ENCODE assay signal across 9 mouse cellular contexts in the genomic region with DNA sequence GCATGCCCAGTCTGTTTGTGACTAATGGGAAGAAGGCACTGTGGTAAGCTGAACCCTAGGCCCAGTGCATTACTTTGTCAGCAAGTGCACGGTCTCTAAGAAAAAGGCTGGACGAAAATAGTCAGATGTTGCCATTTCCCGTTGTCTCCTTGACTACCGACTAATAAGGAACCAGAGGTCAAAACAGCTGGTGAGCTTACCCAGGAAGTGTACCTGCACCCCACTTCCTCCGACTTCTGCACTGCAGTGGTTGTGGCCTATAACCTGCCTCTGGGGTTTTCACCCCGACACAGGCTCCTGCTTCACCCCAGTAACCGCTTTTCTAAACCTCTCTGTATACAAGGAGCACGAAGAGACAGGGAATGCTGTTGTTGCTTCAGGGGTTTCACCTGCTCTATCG. TPM values are rescaled to one million over a fixed set of nuclear protein-coding genes. Genes with fewer than 3 reads are reported as not detected.
DNase-seq lines count a peak whose midpoint lies in the region; ATAC-seq and TF ChIP-seq lines count a peak whose summit lies in the region.
"Had no signal": no experiment of that assay in that cellular context is flagged by ENCODE, and none has a peak within 500 bp of the region (broad histone marks: within the 10 kb centered on the region; RNA-seq: fewer than 3 reads in every experiment).

No protein-coding gene starts in this region.

- H3K9me3 ChIP-seq in liver, postnatal 0 days (ENCODE audit: low read length) = no peaks in the 10 kb centered on the region
- H3K9me3 ChIP-seq in ES-E14 (ENCODE audit: control insufficient read depth, insufficient read depth, low read depth, low read length) = no peaks in the 10 kb centered on the region

- no peaks in the 10 kb centered on the region for H3K27me3 ChIP-seq in liver, postnatal 0 days (ENCODE audit: insufficient read depth, low read length)

- no peak for TF ChIP-seq CTCF in liver, postnatal 0 days (IDR thresholded peaks at IDR 0.05; ENCODE audit: low read depth)

- H3K36me3 ChIP-seq in liver, postnatal 0 days (replicated peaks; ENCODE audit: insufficient read depth, low read length) = no peaks in the 10 kb centered on the region
- H3K36me3 ChIP-seq in ES-E14 (ENCODE audit: control insufficient read depth, insufficient read depth, low read length, poor library complexity, severe bottlenecking) = no peaks in the 10 kb centered on the region

- peak; percentile 48 for ATAC-seq in liver, postnatal 0 days
- peak; percentile 91 for ATAC-seq in inflammation-experienced regulatory T-cells, adult 6 months

- TF ChIP-seq EP300 in liver, postnatal 0 days (IDR thresholded peaks at IDR 0.05; ENCODE audit: low read depth) = no peak

- H3K4me3 ChIP-seq in liver, postnatal 0 days (ENCODE audit: low read depth, low read length) = no peak overlapping the region
- H3K4me3 ChIP-seq in ES-E14 (ENCODE audit: insufficient read depth in 1 of 2, low read depth in 1 of 2, low read length in 2 of 2, poor library complexity in 1 of 2, severe bottlenecking in 1 of 2) = no peak overlapping the region

- DNase-seq in liver, postnatal 0 days = no peak
- DNase-seq in liver = no peak
- no peak for DNase-seq in ES-E14 (ENCODE audit: low read depth, low spot score)
- peak; percentile 52 to 69 for DNase-seq in thymus, adult 18-20 months
- DNase-seq in cerebellum, postnatal 10 days = no peak
- no peak for DNase-seq in kidney, adult 18-20 months
- DNase-seq: cerebellum, adult 18-20 months; heart, postnatal 4 days had no signal

- in situ Hi-C loops in ES-E14 (cut with MboI; ENCODE audit: low sequenced_read_pairs in 2 of 2, unreplicated experiment in 2 of 2) = no loop called here

- 27% methylated on average over 9 of the region's 9 CpGs for WGBS in liver, postnatal 0 days (ENCODE audit: insufficient replicate concordance)

- H3K4me2 ChIP-seq in liver, postnatal 0 days (ENCODE audit: low read depth, low read length) = no peak overlapping the region

- H3K4me1 ChIP-seq in liver, postnatal 0 days (ENCODE audit: insufficient read depth) = peaks cover 13% of the 10 kb centered on the region
- H3K4me1 ChIP-seq in ES-E14 (ENCODE audit: control insufficient read depth in 2 of 2, insufficient read depth in 2 of 2, low read length in 2 of 2, poor library complexity in 1 of 2) = peaks cover 0 to 14% of the 10 kb centered on the region in 2 experiments; a peak in 1 of 4 replicates

- no peak overlapping the region for H3K27ac ChIP-seq in liver, postnatal 0 days (ENCODE audit: low read depth)
- peak overlapping the region; percentile 60; the same call in 1 of the 2 replicates for H3K27ac ChIP-seq in ES-E14 (ENCODE audit: insufficient read depth, low read depth, low read length, poor library complexity, severe bottlenecking)

- H3K9ac ChIP-seq in liver, postnatal 0 days (replicated peaks) = no peak overlapping the region
- H3K9ac ChIP-seq in ES-E14 (ENCODE audit: insufficient read depth, low read depth, low read length, poor library complexity, severe bottlenecking) = no peak overlapping the region

TF ChIP-seq in ES-E14, 5 proteins besides CTCF, POLR2A, EP300 and RAD21:
- no peak for TF ChIP-seq HCFC1 (IDR thresholded peaks at IDR 0.05; ENCODE audit: borderline replicate concordance, insufficient read depth, low read length)
- TF ChIP-seq MAFK (IDR thresholded peaks at IDR 0.05; ENCODE audit: insufficient read depth, low read depth, low read length) = no peak
- TF ChIP-seq CHD2 (IDR thresholded peaks at IDR 0.05; ENCODE audit: low read depth, low read length) = no peak
- no peak for TF ChIP-seq ZC3H11A (IDR thresholded peaks at IDR 0.05; ENCODE audit: borderline replicate concordance, low read depth, low read length)
- no peak for TF ChIP-seq ZNF384 (IDR thresholded peaks at IDR 0.05; ENCODE audit: low read depth, low read length)

RNA-seq across cellular contexts. Expression of a gene that starts 30.3 kb away (rescaled TPM):
- polyA plus RNA-seq in liver, postnatal 0 days (2015; fragmentation: Nextera tagmentation; extraction: Ambion mirVana) = 3.4 and 3.7 TPM in 2 replicates
- total RNA-seq in ES-E14 (2012; rRNA removed) = 7.1 and 10.0 TPM in 2 replicates
- polyA plus RNA-seq in inflammation-experienced regulatory T-cells, adult 6 months (2017; shearing (Covaris generic)) = 10 to 100 TPM; 15.5 to 29.8 (median 28.9) TPM

Comparison
In these comparisons a context has a peak if more than half of its experiments do, and no peak if none do; other contexts are left out.
1. DNase-seq: peak in thymus, adult 18-20 months (2 of 2); none in liver, postnatal 0 days (single experiment), liver (single experiment), ES-E14 (single experiment), cerebellum, postnatal 10 days (0 of 2) and kidney, adult 18-20 months (single experiment).